Mouse (Mus musculus) B cell, adult 2 months (primary cell): ENCODE results near the gene Ern1.
"Not testable (repeated sequence)": the region's sequence is repeated elsewhere in the genome, so short reads cannot be mapped to it uniquely, and the experiment has no call there.

ENCODE experiments used
- DNase-seq, 2 experiments: peaks; one replicate each; pipeline ENCODE4 v3.0.0; 2022

Ern1 gene

DNA sequence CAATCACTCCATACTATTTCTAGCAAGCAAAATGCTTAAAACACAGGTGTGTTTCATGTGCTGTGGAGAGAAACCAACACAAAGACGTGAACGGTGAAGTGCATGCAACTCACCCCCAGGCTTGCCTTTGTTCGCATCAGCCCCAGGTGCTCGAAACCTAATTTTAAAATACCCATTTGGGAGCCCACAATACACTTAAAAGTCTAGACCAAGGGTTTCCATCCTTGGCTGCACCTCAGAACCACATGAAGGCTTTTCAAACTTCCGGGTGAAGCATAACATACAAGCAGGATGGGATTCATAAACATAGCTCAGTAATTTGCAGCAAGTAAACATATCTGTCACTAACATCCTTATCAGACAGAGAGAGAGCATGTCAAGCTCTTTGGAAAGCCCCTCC is 57.3 kb downstream of the Ern1 start:
- DNase-seq: no peak

DNA sequence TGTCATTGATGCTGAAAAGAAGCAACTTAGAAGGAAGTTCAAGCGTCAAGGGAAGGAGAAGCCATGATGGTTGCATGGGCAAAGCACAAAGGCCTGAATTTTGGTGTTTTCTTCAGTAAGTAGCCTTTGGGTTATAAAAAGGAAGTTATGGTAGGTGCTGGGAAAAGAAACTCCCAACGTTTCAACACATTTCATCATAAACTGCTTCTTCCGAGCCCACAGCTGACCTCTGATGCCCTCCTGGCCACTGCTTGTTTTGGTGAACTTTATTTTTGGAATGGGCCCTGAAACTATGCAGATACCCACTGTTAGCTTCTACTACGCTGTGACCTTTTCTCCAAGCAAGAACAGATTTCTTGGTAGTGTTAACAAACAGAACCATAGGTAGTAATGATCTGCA is 58.0 kb downstream of the Ern1 start:
- no peak for DNase-seq

DNA sequence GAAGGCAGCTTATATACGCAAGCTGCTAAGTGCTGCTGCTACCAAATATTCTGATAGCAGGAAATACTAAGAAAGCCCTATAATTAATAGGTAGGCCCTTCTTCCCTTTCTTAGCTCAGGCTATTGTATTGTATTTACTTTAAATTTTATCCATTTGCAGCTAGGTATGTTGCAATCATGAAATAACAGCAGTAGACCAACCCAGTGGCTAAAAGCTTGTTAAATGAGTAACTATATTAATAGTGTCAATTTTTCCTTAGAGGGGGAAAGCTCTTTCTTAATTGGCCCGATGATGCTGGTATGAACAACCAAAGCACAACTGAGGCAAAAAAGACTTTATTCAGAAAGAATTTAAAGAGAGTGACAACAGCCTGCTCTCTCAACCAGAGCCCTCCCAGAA is 59.1 kb downstream of the Ern1 start:
- no peak for DNase-seq

DNA sequence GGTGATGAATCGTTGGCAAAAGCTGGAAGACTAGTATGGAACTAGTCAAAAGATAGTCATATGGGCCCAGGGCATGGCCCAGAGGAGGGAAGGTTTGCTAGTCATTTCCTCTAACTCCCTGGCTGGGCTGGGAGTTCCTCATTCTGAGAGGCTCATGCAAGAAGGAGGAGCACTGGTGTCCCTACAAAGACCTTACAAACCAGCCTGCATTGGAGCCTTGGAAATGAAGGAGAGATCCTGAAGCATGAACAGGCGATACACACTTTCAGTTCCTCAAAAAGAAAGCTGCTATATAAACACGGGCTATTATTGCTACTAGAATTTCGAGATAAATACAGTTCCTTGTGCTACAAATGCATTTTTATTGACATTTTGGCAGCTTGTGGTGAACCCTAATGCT is 59.5 kb downstream of the Ern1 start:
- DNase-seq: peak; percentile 34 to 42

DNA sequence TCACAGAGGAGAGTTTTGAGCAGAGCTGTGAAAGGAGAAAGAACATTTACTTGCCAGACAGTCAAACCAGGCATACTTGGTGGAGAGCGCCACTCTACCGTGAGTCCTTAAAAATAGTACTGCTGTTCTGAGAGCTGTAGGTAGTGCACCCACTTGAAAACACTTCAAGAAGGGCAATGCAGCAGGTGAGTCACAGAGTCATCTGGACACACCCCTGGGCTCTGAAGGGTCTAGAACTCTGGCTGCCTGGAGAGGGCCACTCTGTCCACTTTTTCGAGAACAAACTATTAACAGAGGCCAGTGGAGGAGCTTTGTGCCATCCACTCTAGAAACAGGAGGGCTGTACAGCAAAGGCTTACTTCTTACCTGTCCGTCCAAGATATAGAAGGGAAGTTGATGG is 61.2 kb downstream of the Ern1 start:
- DNase-seq: no peak

DNA sequence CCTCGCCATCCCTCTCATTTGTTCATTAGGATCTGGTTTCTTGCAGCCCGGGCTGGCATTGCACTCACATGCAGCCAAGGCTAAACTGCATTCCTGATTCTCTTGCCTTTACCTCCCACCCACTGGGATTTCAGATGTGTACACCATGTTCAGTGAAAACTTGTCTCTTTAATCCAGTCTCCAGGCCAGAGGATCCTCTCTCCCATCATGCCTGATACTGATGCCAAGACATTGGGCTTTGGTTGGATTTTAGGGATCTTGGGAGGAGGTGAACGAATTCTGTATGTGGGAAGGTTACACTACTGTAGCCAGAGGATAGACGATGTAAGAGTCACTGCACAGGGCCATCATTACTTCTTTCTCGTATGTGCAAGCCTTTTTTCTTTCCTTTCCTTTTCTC is 62.5 kb downstream of the Ern1 start:
- no peak for DNase-seq

DNA sequence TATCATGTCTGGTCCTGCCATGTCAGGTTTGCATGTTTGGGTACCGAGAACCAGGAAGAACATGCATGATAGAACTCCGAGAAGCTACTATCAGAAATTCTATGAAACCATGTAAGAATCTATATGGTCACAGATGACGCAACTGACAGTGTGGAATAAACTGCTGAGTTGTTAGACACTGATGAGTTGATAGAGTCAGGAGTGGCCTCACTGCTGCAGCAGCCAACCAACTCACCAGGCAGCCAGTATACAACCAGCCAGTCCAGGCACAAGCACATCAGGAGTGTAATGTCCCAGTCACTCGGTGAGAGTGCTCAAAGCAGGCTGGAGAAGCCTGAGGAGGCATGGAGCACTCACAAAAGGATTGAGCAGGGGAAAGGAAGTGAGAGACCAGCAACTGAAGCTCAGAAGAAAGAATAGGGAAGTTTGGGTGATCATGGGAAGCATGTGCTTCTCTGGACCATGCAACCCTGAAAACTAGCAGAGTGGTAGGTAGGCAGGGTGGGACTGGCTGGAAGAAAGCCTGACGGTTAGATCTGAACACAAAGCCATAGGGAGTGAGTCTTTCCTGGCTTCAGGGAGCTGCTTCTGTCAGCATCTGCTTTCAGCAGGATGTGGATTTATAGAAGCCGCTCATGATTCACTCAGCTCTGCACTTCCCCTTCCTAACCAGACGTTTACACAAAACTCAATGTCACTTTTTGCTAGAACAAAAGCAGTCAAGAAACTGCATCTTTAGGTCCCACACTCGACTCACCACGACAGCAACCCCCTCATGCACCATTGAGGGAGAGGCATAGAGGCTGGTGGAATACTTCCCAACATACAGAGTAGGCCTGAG is 68.2 kb downstream of the Ern1 start:
- DNase-seq: peak; percentile 26 to 27

DNA sequence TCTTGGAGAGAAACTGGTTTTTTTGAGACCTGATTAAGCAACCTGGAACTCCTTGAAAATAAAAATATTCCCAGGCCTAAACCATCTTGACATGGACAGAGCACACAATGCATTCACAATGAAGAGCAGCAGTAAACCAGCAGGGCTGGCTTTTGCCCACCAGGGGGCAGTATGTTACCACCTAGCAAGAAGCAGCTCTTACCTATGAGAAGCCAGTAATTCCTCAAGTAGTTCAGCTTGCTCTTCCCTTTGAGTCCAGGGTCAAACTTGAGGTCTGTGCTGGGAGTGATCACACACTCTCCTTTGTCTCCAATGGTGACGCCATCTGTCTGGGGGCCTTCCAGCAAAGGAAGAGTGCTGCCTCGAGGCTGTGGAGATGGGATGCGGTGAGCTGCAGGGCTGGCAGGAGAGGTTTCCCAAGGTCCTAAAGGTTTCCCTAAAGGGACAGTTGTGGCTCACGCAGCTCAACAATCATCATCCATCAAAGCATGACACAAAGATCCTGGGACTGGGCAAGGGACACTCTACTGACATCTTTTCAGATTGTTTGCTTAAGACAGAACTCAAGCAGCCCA is 68.9 kb downstream of the Ern1 start:
- DNase-seq: peak; percentile 91

DNA sequence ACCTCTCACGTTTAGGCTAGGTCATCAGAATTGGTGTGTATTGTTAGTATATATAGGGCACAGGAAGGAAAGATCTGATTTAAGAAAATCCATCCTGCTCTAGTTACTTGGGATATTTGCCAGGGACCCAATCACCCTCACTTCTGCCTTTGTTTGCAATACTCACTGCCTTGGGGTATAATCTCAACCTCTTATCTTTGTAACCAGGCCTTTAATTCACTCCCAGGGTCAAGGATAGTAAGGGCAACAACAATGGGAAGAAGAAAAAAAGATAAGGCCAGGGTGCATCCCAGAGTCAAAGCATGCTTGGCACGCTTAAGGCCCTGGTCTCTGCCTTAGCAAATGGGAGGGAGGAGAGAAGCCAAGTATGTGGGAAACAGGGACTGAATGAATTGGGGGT is 69.8 kb downstream of the Ern1 start:
- no peak for DNase-seq

DNA sequence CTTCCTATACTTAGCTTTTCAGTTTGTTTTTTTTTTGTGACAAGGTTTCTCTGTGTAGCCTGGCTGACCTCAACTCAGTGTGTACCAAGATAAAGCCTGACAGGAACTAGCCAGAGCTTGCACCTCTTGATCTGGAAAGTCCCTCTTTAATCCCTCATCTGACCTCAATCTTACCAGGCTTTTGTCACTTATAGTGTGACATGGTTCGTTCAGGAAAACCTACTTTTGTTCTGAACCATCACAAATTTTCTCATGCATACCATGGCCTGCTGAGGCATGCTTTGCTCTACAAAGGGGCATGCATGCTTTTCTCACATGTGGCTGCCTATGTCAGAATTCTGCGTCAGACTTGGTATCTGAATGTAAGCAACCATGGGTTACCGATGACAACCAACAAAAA is 71.3 kb downstream of the Ern1 start:
- DNase-seq: no peak

DNA sequence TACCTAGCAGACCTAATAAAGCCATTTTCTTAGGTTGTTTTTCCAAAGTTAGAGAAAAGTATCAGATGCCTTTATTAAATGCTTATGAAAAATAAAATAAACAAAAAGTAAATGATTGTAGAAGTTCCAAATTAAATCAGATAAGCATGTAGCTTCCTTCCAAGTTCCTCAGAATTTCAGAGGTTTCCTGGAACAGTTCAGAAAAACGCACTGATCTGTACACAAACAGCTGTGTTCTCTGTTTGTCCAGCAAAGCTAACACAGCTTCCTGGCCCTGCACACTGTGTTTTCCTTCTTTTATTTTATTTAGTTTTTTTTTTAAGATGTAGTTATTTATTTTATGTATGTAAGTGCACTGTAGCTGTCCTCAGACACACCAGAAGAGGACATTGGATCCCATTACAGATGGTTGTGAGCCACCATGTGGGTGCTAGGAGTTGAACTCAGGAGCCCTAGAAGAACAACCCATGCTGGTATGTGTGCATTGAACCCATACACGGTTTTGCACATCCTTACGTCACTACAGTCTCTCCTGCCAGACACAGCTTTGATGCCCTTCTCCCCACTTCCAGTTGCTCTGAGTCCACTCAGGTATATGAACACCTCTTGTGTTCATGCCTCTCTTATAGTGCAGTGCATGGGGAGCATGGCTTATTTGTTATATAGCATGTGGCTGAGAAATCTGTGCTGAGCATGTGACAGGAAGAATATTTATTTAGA is 74.9 kb downstream of the Ern1 start:
- no peak for DNase-seq

DNA sequence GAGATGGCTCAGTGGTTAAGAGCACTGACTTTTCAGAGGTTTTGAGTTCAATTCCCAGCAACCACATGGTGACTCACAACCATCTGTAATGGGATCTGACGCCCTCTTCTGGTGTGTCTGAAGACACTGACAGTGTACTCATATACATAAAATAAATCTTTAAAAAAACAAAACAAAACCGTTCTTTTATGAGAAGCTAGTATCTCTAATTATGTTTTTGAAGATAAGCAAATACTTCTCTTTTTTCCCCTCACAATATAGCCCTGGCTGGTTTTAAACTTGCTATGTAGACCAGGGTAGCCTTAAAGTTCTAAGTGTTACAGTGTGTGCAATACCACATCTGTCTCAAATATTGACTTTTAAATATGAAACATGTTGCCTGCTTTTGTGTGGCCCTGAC is 76.5 kb downstream of the Ern1 start:
- no peak for DNase-seq

DNA sequence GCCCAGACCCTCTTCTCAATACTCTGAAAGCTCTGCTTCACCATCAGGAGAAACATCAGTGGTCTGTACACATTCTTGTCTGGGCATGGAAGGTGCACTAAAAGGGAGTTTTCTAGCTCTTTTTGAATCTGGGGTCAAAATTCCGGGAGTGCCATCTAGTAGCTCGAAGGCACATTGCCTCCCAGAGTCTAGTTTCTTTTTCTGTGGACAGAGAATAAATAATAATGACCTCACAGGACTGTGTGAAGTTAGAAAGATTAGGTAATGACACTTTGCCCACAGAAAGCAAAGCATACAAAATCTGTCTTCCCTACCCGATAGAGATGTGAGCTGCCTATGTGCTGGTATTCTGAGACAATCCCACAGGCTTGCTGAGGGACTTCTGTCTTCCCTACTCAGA is 77.1 kb downstream of the Ern1 start:
- DNase-seq: no peak

DNA sequence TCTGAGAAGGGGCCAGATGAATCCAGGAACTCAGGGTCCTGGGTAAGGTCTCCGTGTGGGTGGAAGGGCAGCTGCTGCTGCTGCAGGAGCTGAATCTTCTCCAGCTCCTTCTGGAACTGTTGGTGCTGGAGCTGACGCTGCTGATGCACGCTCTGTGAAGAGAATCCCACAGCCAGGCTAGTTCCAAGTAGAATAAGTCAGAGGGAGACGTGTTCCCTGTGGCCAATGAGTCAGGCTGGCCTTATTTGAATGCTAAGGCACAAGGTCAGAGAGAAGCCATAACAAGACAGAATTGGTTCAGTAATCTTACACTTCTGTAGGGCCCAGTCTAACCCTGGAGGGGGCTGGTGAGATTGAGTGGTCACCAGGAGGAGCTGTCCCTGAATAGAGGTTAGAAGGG is 77.6 kb downstream of the Ern1 start:
- DNase-seq: no peak

DNA sequence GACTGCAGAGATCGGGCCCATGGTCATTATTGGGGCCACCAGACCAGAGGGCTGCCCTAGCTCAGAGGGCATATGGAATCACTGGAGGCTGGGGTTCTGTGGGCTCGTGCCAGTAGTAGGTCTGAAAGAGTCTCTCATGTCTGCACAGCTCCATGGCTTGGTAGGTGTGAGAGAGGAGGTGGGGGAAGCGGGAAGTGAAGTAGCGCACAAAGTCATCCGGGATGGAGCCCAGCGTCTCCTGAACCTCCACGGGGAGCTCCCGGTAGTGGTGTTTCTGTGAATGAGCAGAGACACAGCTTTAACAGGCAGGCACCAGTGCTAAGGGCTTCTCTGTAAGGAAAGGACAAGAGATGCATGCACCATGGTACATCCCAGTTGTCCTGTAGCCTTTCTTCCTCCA is 89.2 kb downstream of the Ern1 start:
- no peak for DNase-seq

DNA sequence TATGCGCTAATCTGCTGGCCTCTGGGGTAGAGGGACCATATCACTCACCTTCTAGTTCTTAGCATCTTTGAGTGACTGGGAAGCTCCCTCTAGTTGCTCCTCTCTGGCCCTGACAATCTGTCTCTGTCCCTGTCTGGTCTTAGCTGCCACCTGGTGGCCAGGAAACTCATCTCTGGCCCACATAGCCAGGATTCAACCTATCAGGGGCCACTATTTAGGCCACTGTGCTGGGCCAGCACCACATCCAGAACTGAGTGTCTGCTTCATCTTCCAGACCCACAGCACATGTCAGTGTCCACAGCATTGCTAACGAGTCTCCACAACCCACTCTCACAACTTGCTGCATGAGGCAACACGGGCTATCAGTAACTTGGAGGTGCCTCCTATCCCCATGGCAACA is 90.0 kb downstream of the Ern1 start:
- DNase-seq: peak; percentile 43 to 45

DNA sequence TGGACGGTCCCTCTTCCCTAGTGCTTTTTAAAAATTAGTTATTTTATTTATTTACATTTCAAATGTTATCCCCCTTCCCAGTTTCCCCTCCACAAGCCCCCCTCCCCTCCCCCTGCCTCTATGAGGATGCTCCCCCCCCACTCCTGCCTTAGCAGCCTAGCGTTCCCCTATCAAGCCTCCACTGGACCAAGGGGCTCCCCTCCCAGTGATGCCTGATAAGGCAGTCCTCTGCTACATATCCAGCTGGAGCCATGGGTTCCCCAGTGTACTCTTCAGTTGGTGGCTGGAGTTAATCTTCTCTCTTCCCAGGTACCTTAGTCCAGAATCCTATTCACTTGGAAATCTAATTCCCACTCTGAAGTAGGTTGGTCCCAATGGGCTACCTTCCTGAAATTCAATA is 93.6 kb downstream of the Ern1 start:
- DNase-seq: not testable (repeated sequence)

DNA sequence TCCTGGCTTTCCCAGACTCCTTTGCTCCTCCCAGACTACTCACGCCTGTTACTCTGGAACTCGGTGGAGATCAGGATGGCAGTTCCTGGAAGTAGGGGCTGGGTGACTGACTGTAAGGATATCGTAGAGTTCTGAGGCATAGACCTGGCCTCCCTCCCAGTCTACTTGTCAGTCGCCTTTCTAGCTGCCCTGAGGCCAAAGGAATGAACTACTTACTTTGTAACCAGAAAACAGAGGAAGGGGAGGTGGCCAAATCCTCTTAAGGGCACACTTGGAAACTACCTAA is 94.4 kb downstream of the Ern1 start:
- no peak for DNase-seq

DNA sequence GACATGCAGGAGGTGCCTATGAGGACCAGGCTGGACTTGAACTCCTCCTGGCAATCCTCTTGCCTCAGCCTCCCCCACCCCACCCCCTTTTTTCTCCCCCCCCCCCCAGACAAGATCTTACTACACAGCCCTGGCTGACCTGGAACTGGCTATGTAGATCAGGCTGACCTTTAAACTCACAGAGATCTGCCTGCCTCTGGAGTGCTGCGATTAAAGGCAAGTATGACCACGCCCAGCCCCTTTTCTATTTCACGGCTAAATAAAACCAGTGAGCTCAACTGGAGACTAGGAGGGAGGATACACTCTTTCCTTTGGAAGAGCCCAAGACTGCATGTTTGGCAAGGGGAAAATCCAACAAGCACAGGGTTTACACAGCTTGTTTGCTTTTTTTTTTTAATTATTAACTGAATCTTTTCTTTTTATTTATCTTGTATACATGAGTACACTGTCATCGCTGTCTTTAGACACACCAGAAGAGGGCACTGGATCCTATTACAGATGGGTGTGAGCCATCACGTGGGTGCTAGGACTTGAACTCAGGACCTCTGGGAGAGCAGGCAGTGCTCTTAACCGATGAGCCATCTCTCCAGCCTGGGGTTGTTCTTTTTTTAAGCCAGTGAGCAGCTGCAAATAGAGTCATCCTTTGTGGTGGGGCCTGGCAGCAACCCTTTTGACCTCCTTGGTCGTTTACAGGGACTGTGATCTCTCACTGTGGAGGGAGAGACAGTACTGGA is 94.9 kb downstream of the Ern1 start:
- no peak for DNase-seq

DNA sequence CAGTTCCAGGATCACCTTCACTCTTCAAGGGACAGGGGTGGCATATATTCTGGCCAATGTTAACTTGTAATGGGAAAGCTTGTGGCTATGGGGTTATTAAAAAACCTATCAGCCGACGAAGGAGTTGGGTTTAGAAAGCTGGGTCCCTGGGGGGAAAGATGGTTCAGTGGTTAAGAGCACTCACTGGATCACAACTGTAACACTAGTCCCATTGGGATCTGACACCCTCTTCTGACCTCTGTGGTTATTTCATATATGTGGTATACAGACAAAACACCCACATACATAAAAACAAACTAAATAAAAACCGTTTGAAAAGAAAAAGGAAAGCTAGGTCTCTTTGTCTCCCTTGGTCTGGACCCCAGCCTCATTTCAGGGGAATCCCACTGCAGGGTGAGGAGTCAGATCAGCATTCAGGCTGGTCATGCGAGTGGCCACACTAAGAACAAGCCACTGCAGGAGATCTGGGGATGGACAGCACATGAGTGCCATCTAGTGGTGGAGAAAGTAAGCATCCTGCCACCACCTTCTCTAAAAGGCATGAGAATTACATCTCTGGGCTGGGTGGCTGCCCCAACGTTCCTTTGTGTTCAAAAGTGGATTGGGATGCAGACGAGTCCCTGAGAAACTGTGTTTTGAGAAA is 96.0 kb downstream of the Ern1 start:
- peak; percentile 81 to 84 for DNase-seq

DNA sequence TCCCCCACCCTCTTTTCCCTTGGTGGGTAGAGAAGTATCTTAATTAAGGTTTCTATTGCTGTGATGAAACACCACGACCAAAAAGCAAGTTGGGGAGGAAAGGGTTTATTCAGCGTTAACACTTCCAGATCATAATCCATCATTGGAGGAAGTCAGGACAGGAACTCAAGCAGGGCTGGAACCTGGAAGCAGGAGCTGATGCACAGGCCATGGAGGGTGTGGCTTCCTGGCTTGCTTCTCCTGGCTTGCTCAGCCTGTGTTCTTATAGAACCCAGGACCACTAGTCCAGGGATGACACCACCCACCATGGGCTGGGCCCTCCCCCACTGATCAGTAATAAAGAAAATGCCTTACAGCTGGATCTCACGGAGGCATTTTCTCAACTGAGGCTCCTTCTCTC is 96.9 kb downstream of the Ern1 start:
- no peak for DNase-seq

DNA sequence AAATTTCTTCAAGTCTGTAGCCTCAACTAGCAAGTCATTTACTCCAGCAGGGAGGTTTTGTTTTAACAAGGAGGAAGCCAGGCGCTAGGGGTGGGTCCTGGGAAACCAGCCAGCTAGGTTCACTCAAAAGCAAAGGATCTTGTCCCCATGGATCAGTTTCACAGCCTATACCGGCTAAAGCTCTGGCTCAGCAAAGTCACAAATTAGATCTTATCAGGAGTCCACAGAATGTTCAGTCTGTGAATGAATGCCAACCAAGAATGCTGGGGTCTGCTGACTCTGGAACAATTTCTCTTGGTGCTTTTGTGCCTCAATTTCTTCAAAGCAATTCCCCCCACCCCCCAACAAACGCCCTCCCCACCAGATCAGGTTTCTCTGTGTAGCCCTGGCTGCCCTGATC is 98.0 kb downstream of the Ern1 start:
- no peak for DNase-seq

DNA sequence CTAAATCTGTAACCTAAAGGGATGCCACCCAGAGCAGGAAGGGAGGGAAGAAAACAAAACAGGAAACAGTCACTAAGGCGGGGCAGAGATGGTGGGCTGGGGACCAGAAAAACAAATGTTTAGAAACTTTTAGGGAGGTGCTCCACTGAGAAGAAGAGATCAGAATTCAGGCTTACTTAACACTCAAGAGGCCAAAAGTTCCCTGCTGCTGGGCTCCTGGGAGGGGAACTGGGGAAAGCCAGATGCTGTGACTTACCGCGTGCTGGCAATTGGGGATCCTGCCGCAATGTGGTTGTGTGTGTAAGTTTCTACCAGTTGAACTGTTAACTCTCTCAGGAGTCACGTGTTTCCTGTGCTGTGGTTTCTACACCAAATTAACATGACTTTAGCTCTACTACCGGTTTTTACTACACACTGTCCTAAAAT is 99.8 kb downstream of the Ern1 start, which contains the start of gene Icam2:
TSS of gene Icam2 (minus strand) at position 285 of the 426 bp plus-strand sequence.
- DNase-seq: peak; percentile 80
